1 mouse cellular context compared by ENCODE assay signal in genomic region chr7:34781988-34782387, GRCm38 (mm10).
TF ChIP-seq lines count a peak whose summit lies in the region.

No protein-coding gene starts in this region.

TF ChIP-seq in MEL, 35 proteins besides CTCF, POLR2A, EP300 and RAD21 (continued from another document):
- TF ChIP-seq POLR2AphosphoS5 (IDR thresholded peaks at IDR 0.05; ENCODE audit: borderline replicate concordance, low read depth, low read length), result no peak
- TF ChIP-seq JUND (IDR thresholded peaks at IDR 0.05; ENCODE audit: low read depth, low read length), result no peak
- no peak for TF ChIP-seq RCOR1 (IDR thresholded peaks at IDR 0.05; ENCODE audit: low read depth, low read length)
- no peak for TF ChIP-seq TAL1 (IDR thresholded peaks at IDR 0.05; ENCODE audit: low read length)
- TF ChIP-seq KAT2A (conservative IDR thresholded peaks at IDR 0.05; ENCODE audit: low read depth, low read length), result no peak
- no peak for TF ChIP-seq MAZ (IDR thresholded peaks at IDR 0.05; ENCODE audit: low read depth, low read length)
- TF ChIP-seq UBTF (IDR thresholded peaks at IDR 0.05; ENCODE audit: borderline replicate concordance, insufficient read depth, low read depth, low read length), result no peak
- TF ChIP-seq MYB (IDR thresholded peaks at IDR 0.05; ENCODE audit: low read depth, low read length), result no peak
